Mouse (Mus musculus) hindbrain, embryonic 16.5 days (tissue): Measurements from ENCODE around the gene Pak2. TPM values are rescaled to one million over a fixed set of nuclear protein-coding genes. Genes with fewer than 3 reads are reported as not detected.

ENCODE experiments used
- ATAC-seq: fragments of 200-750 bp; cut with Nextera tagmentation; 2 replicates; pipeline ENCODE4 v1.8.0; 2017; ENCODE audit warnings: moderate TSS enrichment, moderate library complexity
- H3K27ac ChIP-seq: fragments of 300-500 bp; sonication (generic); 2 replicates; pipeline ENCODE4 v1.5.1; 2014; ENCODE audit warnings: low read depth, mild to moderate bottlenecking, control low read depth, low read length, moderate library complexity
- H3K27me3 ChIP-seq: fragments of 300-500 bp; sonication (generic); replicated peaks from 2 replicates; pipeline ENCODE4 v1.6.1; 2014; ENCODE audit warnings: low read length; ENCODE audit not compliant: control insufficient read depth, insufficient read depth
- H3K36me3 ChIP-seq: fragments of 300-500 bp; sonication (generic); 2 replicates; pipeline ENCODE4 v1.6.1; 2014; ENCODE audit warnings: mild to moderate bottlenecking, low read length, moderate library complexity, mixed read lengths; ENCODE audit not compliant: control insufficient read depth, insufficient read depth
- H3K4me1 ChIP-seq: fragments of 300-500 bp; sonication (generic); 2 replicates; pipeline ENCODE4 v1.6.1; 2014; ENCODE audit warnings: low read depth, low read length; ENCODE audit not compliant: control insufficient read depth, insufficient read depth
- H3K4me2 ChIP-seq: fragments of 300-500 bp; sonication (generic); 2 replicates; pipeline ENCODE4 v1.6.1; 2014; ENCODE audit warnings: mild to moderate bottlenecking, low read length, control low read depth, moderate library complexity
- H3K4me3 ChIP-seq: fragments of 300-500 bp; sonication (generic); 2 replicates; pipeline ENCODE4 v1.5.1; 2014; ENCODE audit warnings: mild to moderate bottlenecking, low read length, control low read depth, moderate library complexity
- H3K9ac ChIP-seq: fragments of 300-500 bp; sonication (generic); 2 replicates; pipeline ENCODE4 v1.6.1; 2014; ENCODE audit warnings: low read depth, mild to moderate bottlenecking, control low read depth, low read length, moderate library complexity
- H3K9me3 ChIP-seq: fragments of 300-500 bp; sonication (generic); 2 replicates; pipeline ENCODE4 v1.6.1; 2014; ENCODE audit warnings: mild to moderate bottlenecking, low read length, moderate library complexity; ENCODE audit not compliant: control insufficient read depth
- WGBS: fragments of 180-500 bp; shearing (Covaris S2); extraction: QIAGEN DNeasy Blood & Tissue Kit; methylation state at CpG from one replicate; pipeline ENCODE4 v1.1.7; 2014; 5-methylcytosine and 5-hydroxymethylcytosine counted together
- polyA plus RNA-seq: library from polyadenylated mRNA; unstranded; fragments of >200 nt; fragmentation: Nextera tagmentation; extraction: Ambion mirVana; gene quantifications from 2 replicates; pipeline ENCODE4 v1.2.1, GENCODE M21; 2015

Gene Pak2
- polyA plus RNA-seq, result 24.9 and 29.9 TPM in 2 replicates

- H3K9ac ChIP-seq, result peak within 1 kb of the TSS; percentile 98
- H3K4me1 ChIP-seq, result peaks cover 15% of the 10 kb centered on the region
- no peaks in the 10 kb centered on the region for H3K27me3 ChIP-seq
- ATAC-seq, result peak; percentile 98
- no peaks in the 10 kb centered on the region for H3K9me3 ChIP-seq
- under 1% methylated on average over 42 of the region's 60 CpGs for WGBS
- peak within 1 kb of the TSS; percentile 90 for H3K4me3 ChIP-seq
- H3K4me2 ChIP-seq, result peak within 1 kb of the TSS; percentile 68
- H3K36me3 ChIP-seq, result peaks cover 4% of the 10 kb centered on the region
- peak within 1 kb of the TSS; percentile 93 for H3K27ac ChIP-seq
These were observed at the start of gene Pak2 for GRCm38 (mm10) chr16:32078991-32079511. Pak2 (minus strand) TSS chr16:32079342.

GRCm38 (mm10) chr16:32127046-32127445 lies 47.9 kb upstream of the Pak2 start:
- Histone ChIP-seq H3K27ac (no peak overlapping the region), H3K4me3 (no peak overlapping the region), H3K9me3 (no peaks in the 10 kb centered on the region), H3K27me3 (no peaks in the 10 kb centered on the region), H3K36me3 (no peaks in the 10 kb centered on the region), H3K4me2 (no peak overlapping the region), H3K4me1 (no peaks in the 10 kb centered on the region), H3K9ac (no peak overlapping the region)
- ATAC-seq, result no peak
- WGBS, result 84% methylated on average over 4 of the region's 4 CpGs

- no peak for ATAC-seq
- Histone ChIP-seq H3K9me3 (no peaks in the 10 kb centered on the region), H3K36me3 (no peaks in the 10 kb centered on the region), H3K4me3 (no peak overlapping the region), H3K4me2 (no peak overlapping the region), H3K27ac (no peak overlapping the region), H3K4me1 (no peaks in the 10 kb centered on the region), H3K9ac (no peak overlapping the region), H3K27me3 (no peaks in the 10 kb centered on the region)
- 97% methylated on average over 3 of the region's 3 CpGs for WGBS
These were observed 46.2 kb upstream of the Pak2 start for GRCm38 (mm10) chr16:32125364-32125763.

- Histone ChIP-seq H3K4me2 (no peak overlapping the region), H3K9ac (no peak overlapping the region), H3K9me3 (no peaks in the 10 kb centered on the region), H3K27me3 (no peaks in the 10 kb centered on the region), H3K36me3 (no peaks in the 10 kb centered on the region), H3K27ac (no peak overlapping the region), H3K4me1 (no peaks in the 10 kb centered on the region), H3K4me3 (no peak overlapping the region)
- no peak for ATAC-seq
- 72% methylated on average over 17 of the region's 17 CpGs for WGBS
These were observed 45.5 kb upstream of the Pak2 start for GRCm38 (mm10) chr16:32124444-32125335.

GRCm38 (mm10) chr16:32124020-32124419 lies 44.9 kb upstream of the Pak2 start:
- H3K4me3 ChIP-seq, result no peak overlapping the region
- no peak overlapping the region for H3K9ac ChIP-seq
- no peaks in the 10 kb centered on the region for H3K36me3 ChIP-seq
- WGBS, result 88% methylated on average over 7 of the region's 7 CpGs
- no peaks in the 10 kb centered on the region for H3K9me3 ChIP-seq
- H3K4me2 ChIP-seq, result no peak overlapping the region
- no peak overlapping the region for H3K27ac ChIP-seq
- ATAC-seq, result no peak
- no peaks in the 10 kb centered on the region for H3K27me3 ChIP-seq
- H3K4me1 ChIP-seq, result no peaks in the 10 kb centered on the region

- no peak overlapping the region for H3K4me3 ChIP-seq
- H3K4me1 ChIP-seq, result no peaks in the 10 kb centered on the region
- H3K27ac ChIP-seq, result no peak overlapping the region
- H3K9me3 ChIP-seq, result no peaks in the 10 kb centered on the region
- ATAC-seq, result no peak
- H3K4me2 ChIP-seq, result no peak overlapping the region
- no peak overlapping the region for H3K9ac ChIP-seq
- 79% methylated on average over 3 of the region's 3 CpGs for WGBS
- H3K36me3 ChIP-seq, result no peaks in the 10 kb centered on the region
- H3K27me3 ChIP-seq, result no peaks in the 10 kb centered on the region; the same call in 1 of the 2 replicates
These were observed 41.3 kb upstream of the Pak2 start for GRCm38 (mm10) chr16:32120454-32120853.

GRCm38 (mm10) chr16:32116186-32116585 lies 37.0 kb upstream of the Pak2 start:
- Histone ChIP-seq H3K27me3 (no peaks in the 10 kb centered on the region; the same call in 1 of the 2 replicates), H3K4me1 (no peaks in the 10 kb centered on the region), H3K36me3 (no peaks in the 10 kb centered on the region), H3K4me2 (no peak overlapping the region), H3K9me3 (no peaks in the 10 kb centered on the region), H3K27ac (no peak overlapping the region), H3K4me3 (no peak overlapping the region), H3K9ac (no peak overlapping the region)
- ATAC-seq, result no peak
- 68% methylated on average over 5 of the region's 5 CpGs for WGBS

- no peak for ATAC-seq
- Histone ChIP-seq H3K27me3 (no peaks in the 10 kb centered on the region; the same call in 1 of the 2 replicates), H3K27ac (no peak overlapping the region), H3K9me3 (no peaks in the 10 kb centered on the region), H3K9ac (no peak overlapping the region), H3K36me3 (no peaks in the 10 kb centered on the region), H3K4me2 (no peak overlapping the region), H3K4me3 (no peak overlapping the region), H3K4me1 (no peaks in the 10 kb centered on the region)
- 78% methylated on average over 6 of the region's 6 CpGs for WGBS
These were observed 36.6 kb upstream of the Pak2 start for GRCm38 (mm10) chr16:32115781-32116180.

- H3K4me2 ChIP-seq, result 0 out of 2 replicates have a peak overlapping the region, but pooled peaks have one; percentile 16
- H3K4me3 ChIP-seq, result no peak overlapping the region
- WGBS, result 18% methylated on average over 15 of the region's 15 CpGs
- no peaks in the 10 kb centered on the region for H3K4me1 ChIP-seq
- no peaks in the 10 kb centered on the region for H3K36me3 ChIP-seq
- ATAC-seq, result no peak
- H3K27me3 ChIP-seq, result no peaks in the 10 kb centered on the region; the same call in 1 of the 2 replicates
- no peak overlapping the region for H3K9ac ChIP-seq
- H3K27ac ChIP-seq, result no peak overlapping the region
- no peaks in the 10 kb centered on the region for H3K9me3 ChIP-seq
These were observed 36.0 kb upstream of the Pak2 start for GRCm38 (mm10) chr16:32114968-32115695.
